Mouse (Mus musculus) erythroblast, embryonic 14.5 days (primary cell): ENCODE measurements at regions not wholly inside any gene's neighbourhood (a gene's known extent, or its start where the extent isn't known, plus 50 kb on each side); places are given as distances from the start of the nearest gene placed in this dataset.

Source experiments
- GATA1 ChIP-seq: IDR thresholded peaks from 2 replicates; pipeline ENCODE4 v1.6.1; 2012; ENCODE audit warnings: low read length, inconsistent platforms, mixed read lengths
- TAL1 ChIP-seq: IDR thresholded peaks from 3 replicates; pipeline ENCODE4 v1.6.1; 2012; ENCODE audit warnings: low read length, inconsistent platforms, mixed read lengths

GRCm38 (mm10) chr11:117541205-117541884, 57.2 kb downstream of the Gm11733 start:
- TF ChIP-seq GATA1 (no peak), TAL1 (no peak)
